Mouse (Mus musculus) intestine, postnatal 0 days (tissue): ENCODE data around the gene Btg1. TPM values are rescaled to one million over a fixed set of nuclear protein-coding genes. Genes with fewer than 3 reads are reported as not detected.

Experiments used
- ATAC-seq: fragments of 200-750 bp; cut with Nextera tagmentation; 2 replicates; pipeline ENCODE4 v1.8.0; 2017; ENCODE audit warnings: mild to moderate bottlenecking, moderate TSS enrichment, moderate library complexity
- H3K27ac ChIP-seq: fragments of 300-500 bp; sonication (generic); 2 replicates; pipeline ENCODE4 v1.5.1; 2014; ENCODE audit warnings: mild to moderate bottlenecking, low read depth, low read length, moderate library complexity
- H3K27me3 ChIP-seq: fragments of 300-500 bp; sonication (generic); replicated peaks from 2 replicates; pipeline ENCODE4 v1.6.1; 2014; ENCODE audit warnings: low read length, mixed read lengths; ENCODE audit not compliant: control insufficient read depth, insufficient read depth
- H3K36me3 ChIP-seq: fragments of 300-500 bp; sonication (generic); 2 replicates; pipeline ENCODE4 v1.6.1; 2014; ENCODE audit warnings: mild to moderate bottlenecking, moderate library complexity; ENCODE audit not compliant: control insufficient read depth, insufficient read depth
- H3K4me1 ChIP-seq: fragments of 300-500 bp; sonication (generic); replicated peaks from 2 replicates; pipeline ENCODE4 v1.6.1; 2014; ENCODE audit warnings: antibody characterized with exemption, low read length, mixed read lengths; ENCODE audit not compliant: control insufficient read depth, insufficient read depth
- H3K4me2 ChIP-seq: fragments of 300-500 bp; sonication (generic); replicated peaks from 2 replicates; pipeline ENCODE4 v1.6.1; 2014; ENCODE audit warnings: low read depth, mild to moderate bottlenecking, moderate library complexity
- H3K4me3 ChIP-seq: fragments of 300-500 bp; sonication (generic); 2 replicates; pipeline ENCODE4 v1.5.1; 2014; ENCODE audit warnings: low read depth, low read length
- H3K9ac ChIP-seq: fragments of 300-500 bp; sonication (generic); 2 replicates; pipeline ENCODE4 v1.6.1; 2014; ENCODE audit warnings: mild to moderate bottlenecking, low read depth, low read length
- H3K9me3 ChIP-seq: fragments of 300-500 bp; sonication (generic); 2 replicates; pipeline ENCODE4 v1.6.1; 2016; ENCODE audit warnings: mixed run types; ENCODE audit not compliant: control insufficient read depth
- CTCF ChIP-seq: sonication (generic); IDR thresholded peaks from 2 replicates; pipeline ENCODE4 v1.5.1; 2016; ENCODE audit warnings: low read depth, mild to moderate bottlenecking, control low read depth, antibody characterized with exemption, moderate library complexity
- WGBS: fragments of 180-500 bp; shearing (Covaris S2); extraction: QIAGEN DNeasy Blood & Tissue Kit; methylation state at CpG from one replicate; pipeline ENCODE4 v1.1.7; 2014; 5-methylcytosine and 5-hydroxymethylcytosine counted together
- polyA plus RNA-seq: library from polyadenylated mRNA; unstranded; fragments of >200 nt; fragmentation: Nextera tagmentation; extraction: Ambion mirVana; gene quantifications from 2 replicates; pipeline ENCODE4 v1.2.1, GENCODE M21; 2015

Gene Btg1
- polyA plus RNA-seq, 1 experiment from 2014 or later: 30.1 TPM

DNA sequence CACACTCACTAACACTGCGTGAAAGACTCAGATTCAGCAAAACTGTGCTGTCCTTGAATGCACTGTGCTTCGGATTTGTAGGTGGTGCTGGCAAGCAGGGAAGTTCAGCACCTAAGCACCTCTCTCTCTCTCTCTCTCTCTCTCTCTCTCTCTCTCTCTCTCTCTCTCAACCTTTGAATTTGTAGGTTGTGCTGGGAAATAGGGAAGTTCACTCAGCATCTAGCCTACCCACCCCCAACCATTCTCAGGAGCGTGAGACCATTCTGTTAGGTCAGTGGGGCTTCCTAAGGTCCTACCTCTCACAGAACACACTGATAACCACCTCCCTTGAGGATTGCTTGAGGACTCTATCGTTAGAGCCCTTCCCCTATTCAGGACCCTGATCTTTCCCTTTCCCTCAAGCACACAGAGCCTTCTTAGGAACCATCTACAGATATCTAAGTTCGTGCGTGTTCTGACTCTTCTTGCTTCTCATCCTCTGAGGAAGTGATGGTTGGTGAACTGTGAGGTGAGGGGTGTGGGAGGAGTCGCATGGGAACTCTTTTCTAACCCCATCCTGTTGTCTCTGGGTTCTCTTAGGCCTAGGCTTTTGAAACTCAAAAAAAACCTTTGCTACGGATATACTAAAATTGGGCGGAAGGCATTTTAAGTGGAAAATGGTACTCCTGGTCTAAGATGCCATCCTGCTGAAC is 47.1 kb downstream of the Btg1 start:
- no peaks in the 10 kb centered on the region for H3K4me1 ChIP-seq
- WGBS: 89% methylated on average over 9 of the region's 9 CpGs
- H3K9me3 ChIP-seq: no peaks in the 10 kb centered on the region
- no peak overlapping the region for H3K9ac ChIP-seq
- no peak overlapping the region for H3K27ac ChIP-seq
- no peak for TF ChIP-seq CTCF
- H3K36me3 ChIP-seq: no peaks in the 10 kb centered on the region
- H3K27me3 ChIP-seq: no peaks in the 10 kb centered on the region
- ATAC-seq: no peak
- H3K4me3 ChIP-seq: no peak overlapping the region
- no peak overlapping the region for H3K4me2 ChIP-seq
